Mouse (Mus musculus): ENCODE measurements around the gene Fshr.

DNA sequence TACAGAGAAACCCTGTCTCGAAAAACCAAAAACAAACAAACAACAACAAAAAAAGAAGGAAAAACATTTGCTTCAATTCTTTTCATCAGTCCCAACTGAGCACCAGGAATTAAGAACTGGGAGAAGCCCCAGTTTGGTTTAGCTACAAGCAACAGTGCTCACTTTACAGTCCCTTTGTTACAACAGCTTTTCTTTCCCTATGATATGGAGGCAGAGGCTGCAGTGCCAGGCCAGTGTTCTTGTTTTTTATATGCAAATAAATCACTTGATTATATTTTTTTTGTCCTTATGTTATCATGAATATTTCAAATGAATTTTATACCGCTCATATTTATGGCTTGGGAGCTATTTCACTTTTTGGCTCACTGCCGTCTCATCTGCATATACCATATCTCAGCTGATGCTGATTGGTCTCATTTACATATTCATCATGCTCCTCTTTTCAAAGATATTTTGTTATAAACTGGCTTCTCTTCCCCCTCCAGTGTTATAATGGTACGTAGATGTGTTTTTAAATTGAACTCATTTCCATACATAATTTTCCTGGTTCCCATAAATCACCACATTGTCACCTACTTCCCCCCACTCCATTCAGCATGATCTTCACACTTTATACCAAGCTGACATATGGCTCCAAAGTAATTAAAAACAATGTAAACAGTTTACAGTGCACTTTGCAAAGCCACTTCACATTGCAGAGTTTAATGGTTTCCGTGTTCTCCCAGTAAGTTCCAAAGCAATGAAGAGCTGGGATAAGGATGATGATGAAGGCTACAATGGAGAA lies 110.6 kb downstream of the Fshr start:
- no peak for TF ChIP-seq CTCF (IDR thresholded peaks at IDR 0.05 in 2 of 3, conservative IDR thresholded peaks at IDR 0.05 in 1 of 3; ENCODE audit: control insufficient read depth in 1 of 3, insufficient read depth in 1 of 3, low read depth in 2 of 3, low read length in 3 of 3, poor library complexity in 1 of 3, severe bottlenecking in 1 of 3)
- TF ChIP-seq TAL1 (IDR thresholded peaks at IDR 0.05; ENCODE audit: low read length): no peak
- TF ChIP-seq ZNF384 (IDR thresholded peaks at IDR 0.05; ENCODE audit: low read depth, low read length): no peak
- no peak for TF ChIP-seq GATA1 (IDR thresholded peaks at IDR 0.05; ENCODE audit: low read depth, low read length)
- no peak for TF ChIP-seq GABPA (IDR thresholded peaks at IDR 0.05; ENCODE audit: low read depth, low read length)
- TF ChIP-seq MYC (IDR thresholded peaks at IDR 0.05; ENCODE audit: low read depth, low read length): no peak
- no peak for TF ChIP-seq POLR2A (IDR thresholded peaks at IDR 0.05; ENCODE audit: control insufficient read depth in 1 of 2, insufficient read depth in 1 of 2, low read depth in 1 of 2, low read length in 2 of 2, poor library complexity in 1 of 2)
- TF ChIP-seq EP300 (IDR thresholded peaks at IDR 0.05; ENCODE audit: low read depth in 1 of 2, low read length in 2 of 2): no peak

All from MEL (cell line).